Mouse (Mus musculus): ENCODE results near the gene Des. TPM values are rescaled to one million over a fixed set of nuclear protein-coding genes. Genes with fewer than 3 reads are reported as not detected.

The Des gene
- total RNA-seq, 2 experiments from 2014 or later, result not detected

- no peak for ATAC-seq (replicated peaks; ENCODE audit: poor library complexity)
These were observed 21.6 kb downstream of the Des start for GRCm38 (mm10) chr1:75381482-75382355.

GRCm38 (mm10) chr1:75382356-75383071, 22.4 kb downstream of the Des start:
- no peak for ATAC-seq (replicated peaks; ENCODE audit: poor library complexity)

GRCm38 (mm10) chr1:75384470-75385141, 24.5 kb downstream of the Des start:
- no peak for ATAC-seq (replicated peaks; ENCODE audit: poor library complexity)

GRCm38 (mm10) chr1:75385142-75385730, 25.1 kb downstream of the Des start:
- no peak for ATAC-seq (replicated peaks; ENCODE audit: poor library complexity)

- no peak for ATAC-seq (replicated peaks; ENCODE audit: poor library complexity)
These were observed 26.0 kb downstream of the Des start for GRCm38 (mm10) chr1:75386149-75386548.

GRCm38 (mm10) chr1:75387469-75387928, 27.4 kb downstream of the Des start:
- ATAC-seq (replicated peaks; ENCODE audit: poor library complexity), result no peak

GRCm38 (mm10) chr1:75387929-75388897, 28.1 kb downstream of the Des start:
- no peak for ATAC-seq (replicated peaks; ENCODE audit: poor library complexity)

- ATAC-seq (replicated peaks; ENCODE audit: poor library complexity), result no peak
These were observed 28.9 kb downstream of the Des start for GRCm38 (mm10) chr1:75388898-75389515.

- ATAC-seq (replicated peaks; ENCODE audit: poor library complexity), result no peak
These were observed 33.0 kb downstream of the Des start for GRCm38 (mm10) chr1:75393139-75393538.

- ATAC-seq (replicated peaks; ENCODE audit: poor library complexity), result no peak
These were observed 33.7 kb downstream of the Des start for GRCm38 (mm10) chr1:75393846-75394245.

- peak; percentile 94 for ATAC-seq (replicated peaks; ENCODE audit: poor library complexity)
These were observed 38.8 kb downstream of the Des start for GRCm38 (mm10) chr1:75398761-75399402.

- 0 out of 2 replicates have a peak, but pooled peaks have one; percentile 7 for ATAC-seq (replicated peaks; ENCODE audit: poor library complexity)
These were observed 39.8 kb downstream of the Des start for GRCm38 (mm10) chr1:75399755-75400492.

GRCm38 (mm10) chr1:75400493-75401115, 40.5 kb downstream of the Des start:
- no peak for ATAC-seq (replicated peaks; ENCODE audit: poor library complexity)

- ATAC-seq (replicated peaks; ENCODE audit: poor library complexity), result no peak
These were observed 45.4 kb downstream of the Des start for GRCm38 (mm10) chr1:75405547-75405946.

- no peak for ATAC-seq (replicated peaks; ENCODE audit: poor library complexity)
These were observed 46.0 kb downstream of the Des start for GRCm38 (mm10) chr1:75406173-75406572.

- ATAC-seq (replicated peaks; ENCODE audit: poor library complexity), result no peak
These were observed 46.9 kb downstream of the Des start for GRCm38 (mm10) chr1:75407056-75407455.

- ATAC-seq (replicated peaks; ENCODE audit: poor library complexity), result no peak
These were observed 48.1 kb downstream of the Des start for GRCm38 (mm10) chr1:75408210-75408609.

- ATAC-seq (replicated peaks; ENCODE audit: poor library complexity), result no peak
These were observed 49.8 kb downstream of the Des start for GRCm38 (mm10) chr1:75409950-75410349.

Data from megakaryocyte progenitor cell, adult 5-6 weeks (primary cell).